Mouse (Mus musculus): ENCODE data around the gene Cep350.

GRCm38 (mm10) chr1:155826803-155827395 lies 146.2 kb downstream of the Cep350 start:
- TF ChIP-seq GATA1 (IDR thresholded peaks at IDR 0.05; ENCODE audit: low read length) (no peak), TAL1 (IDR thresholded peaks at IDR 0.05; ENCODE audit: low read length) (no peak)

Data from erythroblast, embryonic 14.5 days (primary cell).